Mouse (Mus musculus): ENCODE measurements around the gene Kcnmb1. TPM values are rescaled to one million over a fixed set of nuclear protein-coding genes. Genes with fewer than 3 reads are reported as not detected.

Gene Kcnmb1
- polyA plus RNA-seq, 1 experiment from 2014 or later: 0.42 TPM

DNA sequence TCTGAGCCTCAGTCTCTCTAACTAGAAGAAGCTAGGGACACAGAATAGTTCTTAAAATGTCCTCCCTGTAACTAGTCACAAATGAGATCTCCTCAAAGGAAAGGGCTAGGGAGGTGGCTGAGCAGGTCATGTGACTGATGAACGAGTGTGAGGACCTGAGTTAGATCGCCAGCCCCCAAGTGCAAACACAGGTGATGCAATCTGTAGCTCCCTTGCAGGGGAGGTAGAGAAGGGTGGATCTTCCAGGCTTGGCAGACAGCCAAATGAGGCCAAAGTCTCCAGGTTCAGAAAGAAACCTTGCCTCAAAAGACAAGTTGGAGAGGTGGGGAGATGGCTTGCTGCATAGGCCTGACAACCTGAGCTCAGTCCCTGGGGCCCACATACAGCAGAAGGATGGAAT, 36.3 kb upstream of the Kcnmb1 start:
- WGBS: 64% methylated on average over 2 of the region's 2 CpGs
- Histone ChIP-seq H3K36me3 (ENCODE audit: control insufficient read depth, insufficient read depth, low read length) (no peaks in the 10 kb centered on the region), H3K27me3 (ENCODE audit: control insufficient read depth, insufficient read depth, low read length) (no peaks in the 10 kb centered on the region; the same call in 1 of the 2 replicates), H3K4me1 (ENCODE audit: control insufficient read depth, insufficient read depth, low read length) (peaks cover 7% of the 10 kb centered on the region; the same call in 1 of the 2 replicates), H3K27ac (ENCODE audit: low read depth, low read length) (no peak overlapping the region), H3K4me3 (ENCODE audit: low read depth, low read length) (no peak overlapping the region), H3K9ac (replicated peaks; ENCODE audit: low read depth, low read length) (no peak overlapping the region), H3K9me3 (ENCODE audit: control insufficient read depth, low read length) (no peaks in the 10 kb centered on the region), H3K4me2 (ENCODE audit: low read depth, low read length) (no peak overlapping the region)
- no peak for ATAC-seq (ENCODE audit: low read depth)

DNA sequence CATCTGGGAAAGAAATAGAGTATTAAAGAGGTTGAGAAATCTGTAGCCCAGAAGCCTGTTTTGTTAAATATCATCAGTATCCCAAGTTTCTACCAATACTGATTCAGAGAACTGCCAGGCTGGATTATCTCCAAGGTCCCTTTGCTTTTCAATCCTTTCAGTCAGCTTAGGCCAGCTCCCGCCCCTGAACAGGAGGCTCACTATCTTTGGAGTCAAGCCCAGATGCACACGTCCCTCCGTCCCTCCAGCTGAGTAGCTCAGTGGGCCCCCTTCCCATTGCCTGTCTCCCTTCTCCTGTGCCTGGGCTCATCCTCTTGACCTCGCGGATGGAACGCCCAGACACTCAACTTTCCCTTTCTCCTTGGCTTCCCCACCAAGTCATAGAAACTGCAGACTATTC, 35.5 kb upstream of the Kcnmb1 start:
- ATAC-seq (ENCODE audit: low read depth): no peak
- 64% methylated on average over 6 of the region's 6 CpGs for WGBS
- Histone ChIP-seq H3K27me3 (ENCODE audit: control insufficient read depth, insufficient read depth, low read length) (no peaks in the 10 kb centered on the region; the same call in 1 of the 2 replicates), H3K27ac (ENCODE audit: low read depth, low read length) (no peak overlapping the region), H3K36me3 (ENCODE audit: control insufficient read depth, insufficient read depth, low read length) (no peaks in the 10 kb centered on the region), H3K4me3 (ENCODE audit: low read depth, low read length) (no peak overlapping the region), H3K4me2 (ENCODE audit: low read depth, low read length) (no peak overlapping the region), H3K4me1 (ENCODE audit: control insufficient read depth, insufficient read depth, low read length) (peaks cover 10% of the 10 kb centered on the region; the same call in 1 of the 2 replicates), H3K9ac (replicated peaks; ENCODE audit: low read depth, low read length) (no peak overlapping the region), H3K9me3 (ENCODE audit: control insufficient read depth, low read length) (no peaks in the 10 kb centered on the region)

DNA sequence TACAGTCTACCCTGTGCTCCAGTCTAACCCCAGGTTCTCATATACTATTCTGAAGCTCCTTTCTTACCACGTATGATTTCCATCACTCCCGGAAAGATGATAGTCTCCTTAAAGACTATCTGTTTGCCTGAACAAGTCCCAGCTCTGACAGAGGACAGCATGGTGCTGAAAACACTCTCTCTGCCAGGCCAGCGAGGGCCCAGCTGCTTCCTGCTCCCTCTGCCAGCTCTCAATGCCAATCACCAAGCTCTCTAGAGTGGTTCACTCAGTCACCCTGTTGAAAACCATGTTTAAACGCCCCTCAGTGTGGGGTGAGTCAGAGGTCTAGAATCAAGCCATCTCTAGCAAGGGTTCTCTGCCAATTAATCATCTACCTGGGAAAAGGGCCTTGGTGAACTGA, 35.0 kb upstream of the Kcnmb1 start:
- Histone ChIP-seq H3K4me2 (ENCODE audit: low read depth, low read length) (no peak overlapping the region), H3K27me3 (ENCODE audit: control insufficient read depth, insufficient read depth, low read length) (no peaks in the 10 kb centered on the region; the same call in 1 of the 2 replicates), H3K4me3 (ENCODE audit: low read depth, low read length) (no peak overlapping the region), H3K9ac (replicated peaks; ENCODE audit: low read depth, low read length) (no peak overlapping the region), H3K9me3 (ENCODE audit: control insufficient read depth, low read length) (no peaks in the 10 kb centered on the region), H3K4me1 (ENCODE audit: control insufficient read depth, insufficient read depth, low read length) (peaks cover 14% of the 10 kb centered on the region; the same call in 1 of the 2 replicates), H3K27ac (ENCODE audit: low read depth, low read length) (no peak overlapping the region), H3K36me3 (ENCODE audit: control insufficient read depth, insufficient read depth, low read length) (no peaks in the 10 kb centered on the region)
- ATAC-seq (ENCODE audit: low read depth): no peak
- 80% methylated on average over 4 of the region's 4 CpGs for WGBS

DNA sequence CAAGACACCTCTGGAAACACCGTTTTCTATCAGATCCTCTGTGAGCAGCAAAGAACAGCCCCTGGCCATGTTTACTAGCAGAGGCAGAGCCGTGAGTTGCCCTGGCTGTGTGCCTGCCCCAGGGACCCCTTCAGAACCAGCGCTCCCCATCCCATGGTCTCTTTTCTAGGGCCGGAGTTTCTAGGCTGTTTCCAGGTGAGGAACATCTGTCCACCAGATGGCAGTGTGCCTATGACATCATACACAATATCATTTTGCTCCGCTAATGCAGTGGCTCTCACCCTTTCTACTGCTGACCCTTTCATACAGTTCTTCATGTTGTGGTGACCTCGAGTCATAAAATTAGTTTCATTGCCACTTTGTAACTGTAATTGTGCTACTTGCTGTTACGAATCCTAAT, 34.2 kb upstream of the Kcnmb1 start:
- H3K9me3 ChIP-seq (ENCODE audit: control insufficient read depth, low read length): no peaks in the 10 kb centered on the region
- 37% methylated on average over 7 of the region's 7 CpGs for WGBS
- H3K4me2 ChIP-seq (ENCODE audit: low read depth, low read length): no peak overlapping the region
- no peaks in the 10 kb centered on the region; the same call in 1 of the 2 replicates for H3K27me3 ChIP-seq (ENCODE audit: control insufficient read depth, insufficient read depth, low read length)
- H3K9ac ChIP-seq (replicated peaks; ENCODE audit: low read depth, low read length): no peak overlapping the region
- no peak overlapping the region for H3K27ac ChIP-seq (ENCODE audit: low read depth, low read length)
- ATAC-seq (ENCODE audit: low read depth): peak; percentile 45
- no peaks in the 10 kb centered on the region for H3K36me3 ChIP-seq (ENCODE audit: control insufficient read depth, insufficient read depth, low read length)
- H3K4me3 ChIP-seq (ENCODE audit: low read depth, low read length): no peak overlapping the region
- peaks cover 14% of the 10 kb centered on the region; the same call in 1 of the 2 replicates for H3K4me1 ChIP-seq (ENCODE audit: control insufficient read depth, insufficient read depth, low read length)

DNA sequence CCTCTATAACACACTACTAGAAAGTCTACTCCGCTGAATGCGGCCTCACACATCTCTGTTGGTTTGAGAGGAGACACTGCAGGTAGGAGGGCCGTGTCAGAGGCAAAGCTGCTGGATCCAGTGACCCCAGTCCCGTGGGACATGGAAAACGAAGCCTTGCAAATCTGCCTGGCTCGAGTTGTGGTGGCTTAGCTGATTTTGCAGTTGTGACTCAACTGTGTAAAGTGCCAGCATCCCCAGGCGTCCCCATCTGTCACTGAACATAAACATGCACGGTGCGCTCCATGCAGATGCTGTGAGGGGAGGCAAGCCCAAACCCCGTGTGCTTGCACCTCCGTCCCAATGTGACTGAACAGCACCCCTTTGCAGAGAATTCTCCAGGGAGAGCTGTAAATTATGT, 33.4 kb upstream of the Kcnmb1 start:
- H3K27me3 ChIP-seq (ENCODE audit: control insufficient read depth, insufficient read depth, low read length): no peaks in the 10 kb centered on the region; the same call in 1 of the 2 replicates
- H3K4me1 ChIP-seq (ENCODE audit: control insufficient read depth, insufficient read depth, low read length): peaks cover 14% of the 10 kb centered on the region; the same call in 1 of the 2 replicates
- H3K4me2 ChIP-seq (ENCODE audit: low read depth, low read length): no peak overlapping the region
- no peaks in the 10 kb centered on the region for H3K36me3 ChIP-seq (ENCODE audit: control insufficient read depth, insufficient read depth, low read length)
- no peak overlapping the region for H3K9ac ChIP-seq (replicated peaks; ENCODE audit: low read depth, low read length)
- 46% methylated on average over 11 of the region's 11 CpGs for WGBS
- no peaks in the 10 kb centered on the region for H3K9me3 ChIP-seq (ENCODE audit: control insufficient read depth, low read length)
- H3K4me3 ChIP-seq (ENCODE audit: low read depth, low read length): no peak overlapping the region
- peak; percentile 23; the same call in 1 of the 2 replicates for ATAC-seq (ENCODE audit: low read depth)
- no peak overlapping the region for H3K27ac ChIP-seq (ENCODE audit: low read depth, low read length)

DNA sequence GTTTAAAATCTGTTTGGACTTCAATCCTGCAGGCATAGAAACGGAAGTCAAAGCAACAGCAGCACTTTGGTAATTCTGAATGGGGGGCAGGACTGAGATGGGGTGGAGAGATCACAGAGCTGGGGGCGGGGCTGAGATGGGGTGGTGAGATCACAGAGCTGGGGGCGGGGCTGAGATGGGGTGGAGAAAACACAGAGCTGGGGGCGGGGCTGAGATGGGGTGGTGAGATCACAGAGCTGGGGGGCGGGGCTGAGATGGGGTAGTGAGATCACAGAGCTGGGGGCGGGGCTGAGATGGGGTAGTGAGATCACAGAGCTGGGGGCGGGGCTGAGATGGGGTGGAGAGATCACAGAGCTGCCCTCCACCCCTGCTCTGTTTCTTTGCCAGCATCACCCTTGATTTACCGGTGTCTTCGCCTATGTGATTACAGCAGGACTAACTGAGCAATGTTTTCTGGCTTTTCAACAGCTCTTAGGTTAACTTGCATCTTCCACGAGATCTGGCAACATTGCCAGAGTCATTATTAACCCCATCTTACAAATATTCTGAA, 30.9 kb upstream of the Kcnmb1 start:
- 5% methylated on average over 10 of the region's 10 CpGs for WGBS
- no peak overlapping the region for H3K27ac ChIP-seq (ENCODE audit: low read depth, low read length)
- no peak for ATAC-seq (ENCODE audit: low read depth)

DNA sequence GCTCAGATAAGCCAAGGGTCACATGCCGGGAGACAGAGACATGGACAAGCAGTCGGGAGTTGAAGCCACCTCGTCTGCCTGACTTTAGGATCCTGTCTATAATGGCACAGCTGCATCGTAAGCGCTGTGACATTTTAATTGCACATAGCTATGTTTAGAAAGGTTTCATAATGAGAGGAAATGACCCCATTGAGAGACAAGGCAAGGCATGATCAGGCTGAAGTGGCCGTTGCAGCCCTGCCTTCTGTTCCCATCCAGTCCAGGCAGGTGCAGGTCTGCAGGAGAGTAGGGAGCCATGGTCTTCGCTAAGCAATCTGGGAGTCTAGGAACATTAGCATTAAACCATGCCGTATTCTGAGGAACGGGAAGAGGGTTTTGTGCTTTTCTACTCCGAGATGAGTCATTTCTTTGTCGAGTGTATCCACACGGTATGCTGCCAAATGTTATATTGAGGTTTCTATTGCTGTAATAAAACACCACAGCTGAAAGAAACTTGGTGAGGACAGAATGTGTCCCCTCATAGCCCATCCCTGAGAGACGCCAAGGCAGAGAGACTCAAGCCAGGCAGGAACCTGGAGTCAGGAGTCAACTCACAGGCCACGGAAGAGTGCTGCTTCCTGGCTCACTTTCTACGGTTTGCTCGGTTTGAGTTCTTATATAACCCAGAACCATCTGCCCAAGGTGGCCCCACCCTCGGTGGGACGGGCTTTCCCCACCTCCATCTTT, 30.3 kb upstream of the Kcnmb1 start:
- Histone ChIP-seq H3K27ac (ENCODE audit: low read depth, low read length) (no peak overlapping the region), H3K4me2 (ENCODE audit: low read depth, low read length) (no peak overlapping the region), H3K4me3 (ENCODE audit: low read depth, low read length) (no peak overlapping the region), H3K9ac (replicated peaks; ENCODE audit: low read depth, low read length) (no peak overlapping the region), H3K4me1 (ENCODE audit: control insufficient read depth, insufficient read depth, low read length) (peaks cover 12% of the 10 kb centered on the region; the same call in 1 of the 2 replicates), H3K27me3 (ENCODE audit: control insufficient read depth, insufficient read depth, low read length) (no peaks in the 10 kb centered on the region), H3K36me3 (ENCODE audit: control insufficient read depth, insufficient read depth, low read length) (no peaks in the 10 kb centered on the region), H3K9me3 (ENCODE audit: control insufficient read depth, low read length) (no peaks in the 10 kb centered on the region)
- WGBS: 38% methylated on average over 18 of the region's 18 CpGs
- no peak for ATAC-seq (ENCODE audit: low read depth)

More for the DNA sequence above, 30.9 kb upstream of the Kcnmb1 start:
- H3K36me3 ChIP-seq (ENCODE audit: control insufficient read depth, insufficient read depth, low read length): no peaks in the 10 kb centered on the region
- H3K9ac ChIP-seq (replicated peaks; ENCODE audit: low read depth, low read length): no peak overlapping the region
- no peaks in the 10 kb centered on the region for H3K9me3 ChIP-seq (ENCODE audit: control insufficient read depth, low read length)
- H3K4me3 ChIP-seq (ENCODE audit: low read depth, low read length): no peak overlapping the region
- peaks cover 12% of the 10 kb centered on the region; the same call in 1 of the 2 replicates for H3K4me1 ChIP-seq (ENCODE audit: control insufficient read depth, insufficient read depth, low read length)
- no peaks in the 10 kb centered on the region for H3K27me3 ChIP-seq (ENCODE audit: control insufficient read depth, insufficient read depth, low read length)
- H3K4me2 ChIP-seq (ENCODE audit: low read depth, low read length): no peak overlapping the region

DNA sequence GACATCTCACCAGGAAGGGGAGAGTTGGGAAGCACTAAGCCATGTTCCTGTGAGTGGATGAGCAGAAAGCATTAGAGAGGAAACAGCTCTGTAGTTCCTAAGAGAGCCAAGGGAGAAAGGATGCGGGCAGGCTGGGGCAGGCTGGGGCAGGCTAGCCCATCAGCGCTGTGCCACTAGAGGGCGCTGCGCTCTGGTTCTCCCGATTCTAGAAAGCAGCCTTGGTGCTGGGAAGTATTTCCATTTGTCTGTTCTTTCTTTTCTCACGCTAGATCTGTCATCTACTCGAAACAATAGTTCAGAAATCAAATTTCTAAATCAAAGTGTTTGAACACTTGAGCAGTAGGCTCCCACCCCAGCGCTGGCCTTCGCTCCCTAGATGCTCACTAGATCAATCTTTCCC, 28.5 kb upstream of the Kcnmb1 start:
- no peak for ATAC-seq (ENCODE audit: low read depth)
- peaks cover 7% of the 10 kb centered on the region; the same call in 1 of the 2 replicates for H3K4me1 ChIP-seq (ENCODE audit: control insufficient read depth, insufficient read depth, low read length)
- no peaks in the 10 kb centered on the region for H3K27me3 ChIP-seq (ENCODE audit: control insufficient read depth, insufficient read depth, low read length)
- H3K9me3 ChIP-seq (ENCODE audit: control insufficient read depth, low read length): no peaks in the 10 kb centered on the region
- WGBS: 64% methylated on average over 9 of the region's 9 CpGs
- no peak overlapping the region for H3K27ac ChIP-seq (ENCODE audit: low read depth, low read length)
- no peak overlapping the region for H3K4me3 ChIP-seq (ENCODE audit: low read depth, low read length)
- H3K36me3 ChIP-seq (ENCODE audit: control insufficient read depth, insufficient read depth, low read length): no peaks in the 10 kb centered on the region
- H3K4me2 ChIP-seq (ENCODE audit: low read depth, low read length): no peak overlapping the region
- H3K9ac ChIP-seq (replicated peaks; ENCODE audit: low read depth, low read length): no peak overlapping the region

DNA sequence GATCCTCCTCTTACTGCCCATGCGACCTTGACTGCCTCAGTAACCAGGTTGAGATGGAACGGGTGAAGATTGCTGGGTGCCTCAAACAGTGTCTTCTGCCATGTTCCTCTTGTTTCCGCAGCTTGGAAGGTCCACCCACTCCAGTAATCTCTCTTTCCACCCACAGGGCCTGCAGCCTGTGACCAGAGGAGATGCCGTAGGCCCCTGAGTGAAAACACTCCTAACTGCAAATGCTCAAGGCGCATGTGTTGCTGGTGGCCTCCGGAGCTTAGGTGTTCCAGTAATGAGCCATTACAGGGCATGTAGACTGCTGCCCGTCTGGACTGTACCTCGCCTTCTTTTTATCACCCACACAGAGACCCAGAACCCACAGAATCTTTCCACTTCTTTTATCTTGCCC, 25.2 kb upstream of the Kcnmb1 start:
- H3K36me3 ChIP-seq (ENCODE audit: control insufficient read depth, insufficient read depth, low read length): no peaks in the 10 kb centered on the region
- no peaks in the 10 kb centered on the region for H3K9me3 ChIP-seq (ENCODE audit: control insufficient read depth, low read length)
- H3K27ac ChIP-seq (ENCODE audit: low read depth, low read length): no peak overlapping the region
- H3K9ac ChIP-seq (replicated peaks; ENCODE audit: low read depth, low read length): no peak overlapping the region
- peaks cover 1% of the 10 kb centered on the region; the same call in 1 of the 2 replicates for H3K4me1 ChIP-seq (ENCODE audit: control insufficient read depth, insufficient read depth, low read length)
- ATAC-seq (ENCODE audit: low read depth): no peak
- WGBS: 88% methylated on average over 8 of the region's 8 CpGs
- no peaks in the 10 kb centered on the region for H3K27me3 ChIP-seq (ENCODE audit: control insufficient read depth, insufficient read depth, low read length)
- H3K4me3 ChIP-seq (ENCODE audit: low read depth, low read length): no peak overlapping the region
- no peak overlapping the region for H3K4me2 ChIP-seq (ENCODE audit: low read depth, low read length)

All from neural tube, embryonic 14.5 days (tissue).